Mouse (Mus musculus) hindbrain, postnatal 0 days (tissue): ENCODE results near the gene Mettl24. TPM values are rescaled to one million over a fixed set of nuclear protein-coding genes. Genes with fewer than 3 reads are reported as not detected.
"Not testable (repeated sequence)": the region's sequence is repeated elsewhere in the genome, so short reads cannot be mapped to it uniquely, and the experiment has no call there.

Experiments
- ATAC-seq: fragments of 200-750 bp; cut with Nextera tagmentation; 2 replicates; pipeline ENCODE4 v1.8.0; 2017; ENCODE audit warnings: mild to moderate bottlenecking, moderate TSS enrichment, moderate library complexity
- DNase-seq: peaks from one replicate; pipeline ENCODE4 v3.0.0-alpha.2; 2015; ENCODE audit warnings: low spot score
- H3K27ac ChIP-seq: fragments of 300-500 bp; sonication (generic); 2 replicates; pipeline ENCODE4 v1.5.1; 2014; ENCODE audit warnings: mild to moderate bottlenecking
- H3K27me3 ChIP-seq: fragments of 300-500 bp; sonication (generic); 2 replicates; pipeline ENCODE4 v1.6.1; 2014; ENCODE audit warnings: low read length, mixed read lengths; ENCODE audit not compliant: insufficient read depth
- H3K36me3 ChIP-seq: fragments of 300-500 bp; sonication (generic); 2 replicates; pipeline ENCODE4 v1.6.1; 2014; ENCODE audit warnings: low read length, mixed read lengths; ENCODE audit not compliant: insufficient read depth
- H3K4me1 ChIP-seq: fragments of 300-500 bp; sonication (generic); 2 replicates; pipeline ENCODE4 v1.6.1; 2014; ENCODE audit warnings: antibody characterized with exemption, low read length, mixed read lengths; ENCODE audit not compliant: insufficient read depth
- H3K4me2 ChIP-seq: fragments of 300-500 bp; sonication (generic); 2 replicates; pipeline ENCODE4 v1.6.1; 2014; ENCODE audit warnings: low read depth, mild to moderate bottlenecking, low read length, moderate library complexity, mixed read lengths
- H3K4me3 ChIP-seq: fragments of 300-500 bp; sonication (generic); 2 replicates; pipeline ENCODE4 v1.5.1; 2014; ENCODE audit warnings: low read length
- H3K9ac ChIP-seq: fragments of 300-500 bp; sonication (generic); replicated peaks from 2 replicates; pipeline ENCODE4 v1.6.1; 2014; ENCODE audit warnings: mild to moderate bottlenecking, low read length, moderate library complexity, mixed read lengths
- H3K9me3 ChIP-seq: fragments of 300-500 bp; sonication (generic); 2 replicates; pipeline ENCODE4 v1.6.1; 2016; ENCODE audit warnings: low read length, mixed read lengths
- CTCF ChIP-seq: IDR thresholded peaks from 2 replicates; pipeline ENCODE4 v1.5.1; 2016; ENCODE audit warnings: antibody characterized with exemption, control low read depth, low read depth
- WGBS: fragments of 180-500 bp; shearing (Covaris S2); extraction: QIAGEN DNeasy Blood & Tissue Kit; methylation state at CpG from one replicate; pipeline ENCODE4 v1.1.7; 2014; 5-methylcytosine and 5-hydroxymethylcytosine counted together
- polyA plus RNA-seq: library from polyadenylated mRNA; unstranded; fragments of >200 nt; fragmentation: Nextera tagmentation; extraction: Ambion mirVana; gene quantifications from 2 replicates; pipeline ENCODE4 v1.2.1, GENCODE M21; 2015
- total RNA-seq: library from RNA; depleted of rRNA; stranded (reverse); fragments of >200 nt; gene quantifications from 2 replicates; pipeline ENCODE4 v1.2.3, GENCODE M21; 2014

The Mettl24 gene
- total and polyA plus RNA-seq, 2 experiments from 2014 or later, result 1.1 TPM; not detected in 1

DNA sequence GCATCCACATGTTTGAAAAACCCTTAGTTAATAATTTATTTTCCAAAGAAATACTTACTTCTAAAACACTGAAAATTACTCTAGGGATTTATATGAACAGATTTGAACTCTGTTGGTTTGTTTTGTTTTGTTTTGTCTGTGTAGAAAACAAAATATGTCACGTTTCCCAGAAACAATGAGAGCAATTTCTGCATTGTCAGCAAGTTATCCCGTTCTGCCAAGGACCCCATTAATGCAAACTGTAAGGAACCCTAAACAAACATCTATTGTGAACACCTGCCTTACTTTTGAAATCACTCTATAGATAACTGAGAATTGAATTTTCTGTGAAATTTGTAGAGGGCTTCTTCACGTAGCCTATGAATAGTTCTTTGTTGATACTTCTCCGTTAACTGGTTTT lies 95.4 kb downstream of the Mettl24 start:
- ATAC-seq (no peak), DNase-seq (no peak)
- Histone ChIP-seq H3K9me3 (no peaks in the 10 kb centered on the region), H3K9ac (no peak overlapping the region), H3K27ac (no peak overlapping the region), H3K4me3 (no peak overlapping the region), H3K27me3 (no peaks in the 10 kb centered on the region), H3K4me2 (no peak overlapping the region), H3K4me1 (no peaks in the 10 kb centered on the region), H3K36me3 (no peaks in the 10 kb centered on the region)
- no peak for TF ChIP-seq CTCF
- 62% methylated on average over 4 of the region's 4 CpGs for WGBS

DNA sequence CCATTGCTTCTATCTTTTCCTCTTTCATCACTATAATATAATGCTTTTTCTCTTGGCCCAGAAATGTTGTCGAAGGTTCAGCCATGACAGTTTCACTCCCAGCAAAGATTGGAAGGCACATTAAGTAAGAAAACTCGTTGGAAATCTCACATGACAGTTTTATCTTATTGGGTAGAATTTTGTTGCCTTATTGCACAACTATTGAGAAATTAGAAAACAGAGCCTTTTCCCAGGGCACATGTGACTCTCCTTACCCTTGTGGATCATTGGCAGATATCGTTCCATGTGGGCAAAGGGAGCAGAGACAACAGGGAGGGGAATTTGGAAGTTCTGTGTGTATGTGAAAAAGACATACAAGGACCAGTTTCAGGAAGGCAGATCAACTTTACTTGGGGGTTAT lies 107.3 kb downstream of the Mettl24 start:
- Histone ChIP-seq H3K4me3 (no peak overlapping the region), H3K9me3 (no peaks in the 10 kb centered on the region), H3K36me3 (no peaks in the 10 kb centered on the region), H3K27me3 (no peaks in the 10 kb centered on the region), H3K27ac (no peak overlapping the region), H3K9ac (no peak overlapping the region), H3K4me1 (no peaks in the 10 kb centered on the region), H3K4me2 (no peak overlapping the region)
- ATAC-seq (no peak), DNase-seq (no peak)
- no peak for TF ChIP-seq CTCF
- WGBS, result 78% methylated on average over 3 of the region's 3 CpGs

DNA sequence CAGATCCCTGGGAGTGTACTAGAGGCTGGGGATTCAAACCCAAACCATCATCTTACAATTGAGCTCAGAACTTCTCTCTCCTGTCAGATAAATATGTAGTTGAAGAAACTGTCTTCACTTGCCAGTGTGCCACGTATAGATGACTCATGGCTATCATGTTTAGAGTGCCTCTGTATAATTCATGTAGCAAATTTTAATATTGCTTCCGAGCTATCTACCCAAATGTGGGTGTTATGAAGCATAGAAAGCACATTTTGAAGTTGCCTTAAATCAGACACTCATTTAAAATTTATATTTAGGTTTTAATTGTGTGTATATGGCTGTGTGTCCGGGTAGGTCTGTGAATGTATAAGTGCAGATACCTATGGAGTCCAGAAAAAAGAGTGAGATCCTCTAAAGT lies 109.0 kb downstream of the Mettl24 start:
- Histone ChIP-seq H3K27ac (no peak overlapping the region), H3K27me3 (no peaks in the 10 kb centered on the region), H3K9me3 (no peaks in the 10 kb centered on the region), H3K4me1 (no peaks in the 10 kb centered on the region), H3K9ac (no peak overlapping the region), H3K36me3 (no peaks in the 10 kb centered on the region), H3K4me3 (no peak overlapping the region), H3K4me2 (no peak overlapping the region)
- DNase-seq (no peak), ATAC-seq (no peak)
- WGBS, result 80% methylated on average over 3 of the region's 3 CpGs
- TF ChIP-seq CTCF, result no peak

DNA sequence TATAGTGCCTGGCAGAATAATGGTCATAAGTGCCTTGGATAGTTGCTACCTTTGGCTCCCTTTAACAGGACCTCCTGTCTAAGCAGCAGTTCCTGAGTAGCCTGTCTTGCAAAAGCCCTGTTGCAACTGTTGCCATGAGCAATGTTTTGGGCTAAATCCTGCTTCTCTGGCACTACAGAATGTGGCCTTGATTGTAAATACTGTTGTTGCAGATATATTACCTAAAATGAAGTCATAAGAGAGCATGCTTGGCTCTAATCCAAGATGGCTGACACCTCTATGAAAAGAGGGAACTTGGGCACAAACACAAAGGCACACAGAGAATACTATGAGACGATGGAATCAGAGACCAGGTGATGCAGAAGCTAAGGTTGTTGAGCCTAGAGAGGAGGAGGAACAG lies 122.1 kb downstream of the Mettl24 start:
- DNase-seq (no peak), ATAC-seq (no peak)
- H3K9me3 ChIP-seq, result no peaks in the 10 kb centered on the region
- no peaks in the 10 kb centered on the region for H3K4me1 ChIP-seq
- no peaks in the 10 kb centered on the region for H3K36me3 ChIP-seq
- H3K27me3 ChIP-seq, result no peaks in the 10 kb centered on the region
- WGBS, result 59% methylated on average over 1 of the region's 1 CpGs
- H3K4me3 ChIP-seq, result no peak overlapping the region
- no peak overlapping the region for H3K4me2 ChIP-seq
- TF ChIP-seq CTCF, result no peak
- no peak overlapping the region for H3K9ac ChIP-seq
- no peak overlapping the region for H3K27ac ChIP-seq

DNA sequence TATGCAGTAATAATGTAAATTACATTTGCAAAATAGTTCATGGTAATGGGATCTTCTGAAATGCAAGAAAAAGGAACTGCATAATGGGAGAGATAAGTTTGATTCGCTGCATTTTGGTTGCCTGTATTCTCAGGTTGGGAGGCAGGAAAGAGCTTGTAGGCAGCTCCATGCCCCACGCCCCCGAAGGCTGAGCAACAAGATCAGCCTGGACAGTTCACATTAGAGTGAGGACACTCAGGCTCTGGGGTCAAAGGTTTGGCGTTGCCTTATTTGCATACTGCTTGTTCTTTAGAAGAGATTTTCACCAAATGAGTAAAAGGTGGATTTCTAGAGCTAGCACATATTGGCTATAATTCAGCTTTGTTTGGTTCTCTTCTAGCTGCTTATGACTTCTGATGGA lies 123.1 kb downstream of the Mettl24 start:
- 80% methylated on average over 4 of the region's 4 CpGs for WGBS
- Histone ChIP-seq H3K4me1 (no peaks in the 10 kb centered on the region), H3K4me2 (no peak overlapping the region), H3K36me3 (no peaks in the 10 kb centered on the region), H3K27ac (no peak overlapping the region), H3K27me3 (no peaks in the 10 kb centered on the region), H3K9ac (no peak overlapping the region), H3K9me3 (no peaks in the 10 kb centered on the region), H3K4me3 (no peak overlapping the region)
- DNase-seq, result no peak
- no peak for ATAC-seq
- TF ChIP-seq CTCF, result no peak

DNA sequence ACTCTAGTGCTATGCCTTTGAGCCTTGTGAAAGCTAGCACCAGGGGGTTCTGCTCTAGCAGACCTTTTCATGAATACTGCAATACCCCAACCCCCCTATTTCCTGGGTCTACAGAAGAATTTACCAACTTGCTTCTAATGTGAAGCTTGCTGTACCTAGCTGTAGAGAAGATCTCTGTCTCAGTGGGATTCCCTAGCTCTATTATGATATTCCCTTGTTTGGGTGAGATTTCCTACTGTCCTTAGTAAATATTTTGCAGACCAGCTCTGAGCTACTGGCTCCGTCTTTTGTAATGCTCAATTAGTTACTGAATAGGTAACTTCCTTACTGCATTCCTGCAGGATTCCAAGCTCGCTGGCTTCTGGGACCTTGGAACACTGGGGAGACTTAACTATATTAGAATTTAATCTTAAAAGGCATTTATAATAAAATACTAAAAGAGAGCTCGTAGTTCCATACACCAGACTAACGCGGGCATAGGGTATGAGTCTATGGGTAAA lies 126.4 kb downstream of the Mettl24 start:
- H3K9me3 ChIP-seq, H3K4me3 ChIP-seq, H3K4me2 ChIP-seq, H3K36me3 ChIP-seq, H3K4me1 ChIP-seq, ATAC-seq, H3K9ac ChIP-seq, H3K27me3 ChIP-seq, DNase-seq, H3K27ac ChIP-seq: not testable (repeated sequence)
- WGBS, result 27% methylated on average over 5 of the region's 5 CpGs

DNA sequence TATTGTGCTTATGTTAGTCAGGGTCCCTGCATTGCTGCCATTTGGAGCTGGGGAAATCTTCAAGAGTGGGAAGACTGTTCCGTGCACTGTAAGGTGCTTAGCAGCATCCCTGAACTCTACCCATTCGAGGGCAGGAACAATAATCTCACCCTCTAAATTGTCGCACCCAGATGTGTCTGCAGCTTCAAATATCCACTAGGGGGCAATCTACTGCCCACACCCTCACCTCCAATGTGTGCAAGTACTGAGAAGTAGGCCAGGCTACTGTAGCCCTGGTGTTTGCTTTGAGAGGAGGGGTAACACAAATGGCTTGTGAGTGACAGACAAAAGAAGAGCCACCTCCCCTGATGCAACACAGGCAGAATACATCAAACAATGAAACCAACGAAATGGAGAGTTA lies 130.5 kb downstream of the Mettl24 start:
- Histone ChIP-seq H3K4me3 (no peak overlapping the region), H3K27me3 (no peaks in the 10 kb centered on the region), H3K9ac (no peak overlapping the region), H3K36me3 (no peaks in the 10 kb centered on the region), H3K9me3 (no peaks in the 10 kb centered on the region), H3K4me1 (no peaks in the 10 kb centered on the region), H3K27ac (no peak overlapping the region), H3K4me2 (no peak overlapping the region)
- 67% methylated on average over 4 of the region's 4 CpGs for WGBS
- ATAC-seq (no peak), DNase-seq (no peak)
- peak; percentile 50 for TF ChIP-seq CTCF
